Mouse (Mus musculus) hindbrain, embryonic 11.5 days (tissue): ENCODE measurements around the gene Gm42417. TPM values are rescaled to one million over a fixed set of nuclear protein-coding genes. Genes with fewer than 3 reads are reported as not detected.

Experiments
- ATAC-seq: fragments of 200-750 bp; cut with Nextera tagmentation; 2 replicates; pipeline ENCODE4 v1.8.0; 2017; ENCODE audit warnings: mild to moderate bottlenecking, moderate TSS enrichment, moderate library complexity; ENCODE audit not compliant: low FRiP score
- DNase-seq: peaks from one replicate; pipeline ENCODE4 v3.0.0-alpha.2; 2015; ENCODE audit warnings: low spot score
- H3K27ac ChIP-seq: fragments of 300-500 bp; sonication (generic); 2 replicates; pipeline ENCODE4 v1.5.1; 2014; ENCODE audit warnings: mild to moderate bottlenecking, low read depth, low read length
- H3K27me3 ChIP-seq: fragments of 300-500 bp; sonication (generic); 2 replicates; pipeline ENCODE4 v1.6.1; 2014; ENCODE audit warnings: mild to moderate bottlenecking, low read length, moderate library complexity, mixed read lengths; ENCODE audit not compliant: control insufficient read depth, insufficient read depth
- H3K36me3 ChIP-seq: fragments of 300-500 bp; sonication (generic); 2 replicates; pipeline ENCODE4 v1.6.1; 2014; ENCODE audit warnings: mild to moderate bottlenecking, low read length, moderate library complexity, mixed read lengths; ENCODE audit not compliant: control insufficient read depth, insufficient read depth
- H3K4me1 ChIP-seq: fragments of 300-500 bp; sonication (generic); replicated peaks from 2 replicates; pipeline ENCODE4 v1.6.1; 2014; ENCODE audit warnings: low read length, mixed read lengths; ENCODE audit not compliant: control insufficient read depth, insufficient read depth
- H3K4me2 ChIP-seq: fragments of 300-500 bp; sonication (generic); replicated peaks from 2 replicates; pipeline ENCODE4 v1.6.1; 2014; ENCODE audit warnings: mild to moderate bottlenecking, low read depth, low read length
- H3K4me3 ChIP-seq: fragments of 300-500 bp; sonication (generic); 2 replicates; pipeline ENCODE4 v1.5.1; 2014; ENCODE audit warnings: low read depth, low read length
- H3K9ac ChIP-seq: fragments of 300-500 bp; sonication (generic); 2 replicates; pipeline ENCODE4 v1.6.1; 2014; ENCODE audit warnings: low read depth, low read length
- H3K9me3 ChIP-seq: fragments of 300-500 bp; sonication (generic); 2 replicates; pipeline ENCODE4 v1.6.1; 2016; ENCODE audit warnings: low read length; ENCODE audit not compliant: control insufficient read depth
- WGBS: fragments of 180-500 bp; shearing (Covaris S2); extraction: QIAGEN DNeasy Blood & Tissue Kit; methylation state at CpG from one replicate; pipeline ENCODE4 v1.1.7; 2014; 5-methylcytosine and 5-hydroxymethylcytosine counted together
- polyA plus RNA-seq: library from polyadenylated mRNA; unstranded; fragments of >200 nt; fragmentation: Nextera tagmentation; extraction: Ambion mirVana; gene quantifications from 2 replicates; pipeline ENCODE4 v1.2.1, GENCODE M21; 2014

Gene Gm42417
- polyA plus RNA-seq, 1 experiment from 2014 or later, result not detected

- Histone ChIP-seq H3K4me3 (no peak overlapping the region), H3K9ac (no peak overlapping the region), H3K27ac (no peak overlapping the region), H3K27me3 (no peaks in the 10 kb centered on the region), H3K9me3 (no peaks in the 10 kb centered on the region), H3K4me2 (no peak overlapping the region), H3K4me1 (peaks cover 14% of the 10 kb centered on the region), H3K36me3 (peaks cover 34% of the 10 kb centered on the region)
- DNase-seq (no peak), ATAC-seq (no peak)
- WGBS, result 90% methylated on average over 16 of the region's 16 CpGs
Measured at GRCm38 (mm10) chr1:36552506-36552905, 13.3 kb upstream of the Gm42417 start.

- Histone ChIP-seq H3K4me3 (no peak overlapping the region), H3K36me3 (peaks cover 34% of the 10 kb centered on the region), H3K4me1 (peaks cover 14% of the 10 kb centered on the region), H3K9me3 (no peaks in the 10 kb centered on the region), H3K27me3 (no peaks in the 10 kb centered on the region), H3K4me2 (no peak overlapping the region), H3K9ac (no peak overlapping the region), H3K27ac (no peak overlapping the region)
- ATAC-seq, result no peak
- DNase-seq, result no peak
- WGBS, result 94% methylated on average over 17 of the region's 17 CpGs
Measured at GRCm38 (mm10) chr1:36551904-36552303, 12.7 kb upstream of the Gm42417 start.

- Histone ChIP-seq H3K4me2 (no peak overlapping the region), H3K27ac (no peak overlapping the region), H3K27me3 (no peaks in the 10 kb centered on the region), H3K9me3 (no peaks in the 10 kb centered on the region), H3K36me3 (peaks cover 34% of the 10 kb centered on the region), H3K9ac (no peak overlapping the region), H3K4me1 (peaks cover 10% of the 10 kb centered on the region), H3K4me3 (no peak overlapping the region)
- WGBS, result 79% methylated on average over 20 of the region's 20 CpGs
- ATAC-seq, result no peak
- no peak for DNase-seq
Measured at GRCm38 (mm10) chr1:36550075-36550863, 11.0 kb upstream of the Gm42417 start.

GRCm38 (mm10) chr1:36549491-36549890, 10.3 kb upstream of the Gm42417 start:
- H3K36me3 ChIP-seq, result peaks cover 34% of the 10 kb centered on the region
- H3K9ac ChIP-seq, result no peak overlapping the region
- no peak overlapping the region for H3K4me2 ChIP-seq
- H3K27ac ChIP-seq, result no peak overlapping the region
- 90% methylated on average over 18 of the region's 18 CpGs for WGBS
- H3K27me3 ChIP-seq, result no peaks in the 10 kb centered on the region
- H3K9me3 ChIP-seq, result no peaks in the 10 kb centered on the region
- no peak overlapping the region for H3K4me3 ChIP-seq
- DNase-seq, result no peak
- H3K4me1 ChIP-seq, result peaks cover 5% of the 10 kb centered on the region
- ATAC-seq, result no peak

GRCm38 (mm10) chr1:36548771-36549170, 9.5 kb upstream of the Gm42417 start:
- no peak for DNase-seq
- Histone ChIP-seq H3K27ac (no peak overlapping the region; the same call in 1 of the 2 replicates), H3K36me3 (peaks cover 30% of the 10 kb centered on the region), H3K9me3 (no peaks in the 10 kb centered on the region), H3K4me2 (no peak overlapping the region), H3K4me1 (peaks cover 2% of the 10 kb centered on the region; the same call in 1 of the 2 replicates), H3K27me3 (no peaks in the 10 kb centered on the region), H3K9ac (no peak overlapping the region), H3K4me3 (no peak overlapping the region)
- WGBS, result 54% methylated on average over 8 of the region's 8 CpGs
- ATAC-seq, result no peak

GRCm38 (mm10) chr1:36547981-36548598, 8.9 kb upstream of the Gm42417 start:
- Histone ChIP-seq H3K9me3 (no peaks in the 10 kb centered on the region), H3K9ac (0 out of 2 replicates have a peak overlapping the region, but pooled peaks have one; percentile 27), H3K4me2 (no peak overlapping the region), H3K27ac (peak overlapping the region; percentile 37; the same call in 1 of the 2 replicates), H3K4me1 (peaks cover 2% of the 10 kb centered on the region; the same call in 1 of the 2 replicates), H3K4me3 (no peak overlapping the region), H3K36me3 (peaks cover 24% of the 10 kb centered on the region), H3K27me3 (no peaks in the 10 kb centered on the region)
- 53% methylated on average over 9 of the region's 9 CpGs for WGBS
- ATAC-seq, result no peak
- DNase-seq, result peak; percentile 31

- Histone ChIP-seq H3K9me3 (no peaks in the 10 kb centered on the region), H3K4me2 (peak within 1 kb of the TSS; percentile 61), H3K27me3 (no peaks in the 10 kb centered on the region), H3K4me1 (peaks cover 2% of the 10 kb centered on the region; the same call in 1 of the 2 replicates), H3K9ac (peak within 1 kb of the TSS; percentile 70), H3K4me3 (peak within 1 kb of the TSS; percentile 56), H3K36me3 (peaks cover 17% of the 10 kb centered on the region), H3K27ac (peak within 1 kb of the TSS; percentile 40)
- DNase-seq, result peak; percentile 96
- under 1% methylated on average over 43 of the region's 43 CpGs for WGBS
- ATAC-seq, result peak; percentile 99
Measured at GRCm38 (mm10) chr1:36546888-36547471, 7.8 kb upstream of the Gm42417 start, which contains the start of gene Ankrd39. Ankrd39 (minus strand) TSS chr1:36547445.

- H3K4me1 ChIP-seq, result peaks cover 2% of the 10 kb centered on the region; the same call in 1 of the 2 replicates
- no peaks in the 10 kb centered on the region for H3K27me3 ChIP-seq
- peak overlapping the region; percentile 61 for H3K4me2 ChIP-seq
- 73% methylated on average over 18 of the region's 19 CpGs for WGBS
- H3K4me3 ChIP-seq, result peak overlapping the region; percentile 56
- no peak for DNase-seq
- peak overlapping the region; percentile 70; the same call in 1 of the 2 replicates for H3K9ac ChIP-seq
- H3K36me3 ChIP-seq, result peaks cover 12% of the 10 kb centered on the region
- ATAC-seq, result no peak
- no peaks in the 10 kb centered on the region for H3K9me3 ChIP-seq
- H3K27ac ChIP-seq, result no peak overlapping the region
Measured at GRCm38 (mm10) chr1:36545845-36546600, 6.8 kb upstream of the Gm42417 start.
